Mouse (Mus musculus) testis, adult 2 months (tissue): ENCODE measurements at regions not wholly inside any gene's neighbourhood (a gene's known extent, or its start where the extent isn't known, plus 50 kb on each side); places are given as distances from the start of the nearest gene placed in this dataset.

Source experiments
- H3K27ac ChIP-seq: fragments of 200-500 bp; 2 replicates; pipeline ENCODE4 v1.5.1; 2012; ENCODE audit warnings: low read depth, low read length; ENCODE audit not compliant: control insufficient read depth, insufficient read depth
- H3K27me3 ChIP-seq: fragments of 200-500 bp; 2 replicates; pipeline ENCODE4 v1.6.1; 2012; ENCODE audit warnings: mild to moderate bottlenecking, low read length, moderate library complexity; ENCODE audit not compliant: control insufficient read depth, insufficient read depth
- H3K36me3 ChIP-seq: fragments of 200-500 bp; 2 replicates; pipeline ENCODE4 v1.6.1; 2012; ENCODE audit warnings: mild to moderate bottlenecking, low read length; ENCODE audit not compliant: control insufficient read depth, insufficient read depth
- H3K4me1 ChIP-seq: fragments of 200-500 bp; 2 replicates; pipeline ENCODE4 v1.6.1; 2012; ENCODE audit warnings: low read length; ENCODE audit not compliant: control insufficient read depth, insufficient read depth
- H3K4me3 ChIP-seq: fragments of 200-500 bp; 2 replicates; pipeline ENCODE4 v1.5.1; 2012; ENCODE audit warnings: low read depth, mild to moderate bottlenecking, low read length, moderate library complexity, mixed read lengths; ENCODE audit not compliant: control insufficient read depth
- CTCF ChIP-seq: fragments of 200-500 bp; IDR thresholded peaks from 2 replicates; pipeline ENCODE4 v1.5.1; 2012; ENCODE audit warnings: low read depth, mild to moderate bottlenecking, inconsistent platforms, low read length, moderate library complexity; ENCODE audit not compliant: control insufficient read depth, insufficient read depth, insufficient replicate concordance
- POLR2A ChIP-seq: fragments of 200-500 bp; IDR thresholded peaks from 2 replicates; pipeline ENCODE4 v1.6.1; 2012; ENCODE audit warnings: low read depth, mild to moderate bottlenecking, inconsistent platforms, low read length, moderate library complexity; ENCODE audit not compliant: control insufficient read depth

GRCm38 (mm10) chr2:161418062-161418461, 309.2 kb upstream of the Chd6 start:
- TF ChIP-seq CTCF, result no peak
- TF ChIP-seq POLR2A, result no peak
- Histone ChIP-seq H3K4me1 (no peaks in the 10 kb centered on the region), H3K4me3 (no peak overlapping the region), H3K27ac (no peak overlapping the region), H3K27me3 (no peaks in the 10 kb centered on the region), H3K36me3 (no peaks in the 10 kb centered on the region)

- no peaks in the 10 kb centered on the region for H3K27me3 ChIP-seq
- H3K27ac ChIP-seq, result no peak overlapping the region
- no peaks in the 10 kb centered on the region for H3K36me3 ChIP-seq
- TF ChIP-seq CTCF, result no peak
- no peak for TF ChIP-seq POLR2A
- H3K4me1 ChIP-seq, result no peaks in the 10 kb centered on the region
- no peak overlapping the region for H3K4me3 ChIP-seq
Observed at GRCm38 (mm10) chr2:161416218-161416927, 307.5 kb upstream of the Chd6 start.

GRCm38 (mm10) chr2:161408306-161408705, 299.4 kb upstream of the Chd6 start:
- TF ChIP-seq POLR2A, result no peak
- no peak for TF ChIP-seq CTCF
- Histone ChIP-seq H3K27me3 (no peaks in the 10 kb centered on the region), H3K27ac (no peak overlapping the region)

GRCm38 (mm10) chr2:161405847-161406384, 297.0 kb upstream of the Chd6 start:
- no peak for TF ChIP-seq POLR2A
- no peak for TF ChIP-seq CTCF
- H3K36me3 ChIP-seq, result no peaks in the 10 kb centered on the region
- no peak overlapping the region for H3K27ac ChIP-seq
- no peaks in the 10 kb centered on the region for H3K27me3 ChIP-seq
- H3K4me1 ChIP-seq, result no peaks in the 10 kb centered on the region
- no peak overlapping the region for H3K4me3 ChIP-seq

More at GRCm38 (mm10) chr2:161408306-161408705, 299.4 kb upstream of the Chd6 start:
- no peak overlapping the region for H3K4me3 ChIP-seq
- no peaks in the 10 kb centered on the region for H3K4me1 ChIP-seq
- H3K36me3 ChIP-seq, result no peaks in the 10 kb centered on the region

GRCm38 (mm10) chr2:161398061-161398460, 289.2 kb upstream of the Chd6 start:
- Histone ChIP-seq H3K27me3 (no peaks in the 10 kb centered on the region), H3K4me3 (no peak overlapping the region), H3K36me3 (no peaks in the 10 kb centered on the region), H3K27ac (no peak overlapping the region), H3K4me1 (no peaks in the 10 kb centered on the region)
- TF ChIP-seq CTCF, result no peak
- TF ChIP-seq POLR2A, result no peak

- H3K4me3 ChIP-seq, result no peak overlapping the region
- no peak overlapping the region for H3K27ac ChIP-seq
- TF ChIP-seq CTCF, result no peak
- no peak for TF ChIP-seq POLR2A
- H3K36me3 ChIP-seq, result no peaks in the 10 kb centered on the region
- H3K27me3 ChIP-seq, result no peaks in the 10 kb centered on the region
- no peaks in the 10 kb centered on the region for H3K4me1 ChIP-seq
Observed at GRCm38 (mm10) chr2:161390954-161391690, 282.2 kb upstream of the Chd6 start.

- H3K27me3 ChIP-seq, result no peaks in the 10 kb centered on the region
- no peak overlapping the region for H3K27ac ChIP-seq
- H3K36me3 ChIP-seq, result no peaks in the 10 kb centered on the region
- H3K4me1 ChIP-seq, result no peaks in the 10 kb centered on the region
- no peak overlapping the region for H3K4me3 ChIP-seq
- TF ChIP-seq CTCF, result no peak
- TF ChIP-seq POLR2A, result no peak
Observed at GRCm38 (mm10) chr2:161389318-161389835, 280.5 kb upstream of the Chd6 start.
